Mouse (Mus musculus) heart, adult 9 months (tissue): ENCODE measurements around the gene Mapkapk2.
"Not testable (repeated sequence)": the region's sequence is repeated elsewhere in the genome, so short reads cannot be mapped to it uniquely, and the experiment has no call there.

Experiments used
- DNase-seq, 2 experiments: peaks; one replicate each; pipeline ENCODE4 v3.0.0; 2022; ENCODE audit warnings: low spot score in 2 of 2

Gene Mapkapk2

GRCm38 (mm10) chr1:131050011-131050410, 47.6 kb downstream of the Mapkapk2 start:
- no peak for DNase-seq

- DNase-seq = no peak
These were observed 48.2 kb downstream of the Mapkapk2 start for GRCm38 (mm10) chr1:131049361-131049806.

GRCm38 (mm10) chr1:131048946-131049345, 48.7 kb downstream of the Mapkapk2 start:
- no peak for DNase-seq

GRCm38 (mm10) chr1:131048121-131048863, 49.3 kb downstream of the Mapkapk2 start:
- DNase-seq = no peak

- DNase-seq = no peak
These were observed 51.0 kb downstream of the Mapkapk2 start for GRCm38 (mm10) chr1:131046607-131047006.

GRCm38 (mm10) chr1:131045723-131046355, 51.8 kb downstream of the Mapkapk2 start:
- DNase-seq = no peak

GRCm38 (mm10) chr1:131043636-131044035, 54.0 kb downstream of the Mapkapk2 start:
- DNase-seq = no peak

- DNase-seq = no peak
These were observed 54.9 kb downstream of the Mapkapk2 start for GRCm38 (mm10) chr1:131042721-131043120.

GRCm38 (mm10) chr1:131042263-131042662, 55.4 kb downstream of the Mapkapk2 start:
- DNase-seq = no peak

- DNase-seq = no peak
These were observed 58.1 kb downstream of the Mapkapk2 start for GRCm38 (mm10) chr1:131039479-131039878.

- DNase-seq = no peak
These were observed 59.1 kb downstream of the Mapkapk2 start for GRCm38 (mm10) chr1:131038415-131039017.

GRCm38 (mm10) chr1:131038001-131038400, 59.6 kb downstream of the Mapkapk2 start:
- no peak for DNase-seq

GRCm38 (mm10) chr1:131031267-131031666, 66.4 kb downstream of the Mapkapk2 start:
- DNase-seq = no peak

- DNase-seq = no peak
These were observed 67.4 kb downstream of the Mapkapk2 start for GRCm38 (mm10) chr1:131030261-131030660.

- no peak for DNase-seq
These were observed 68.4 kb downstream of the Mapkapk2 start for GRCm38 (mm10) chr1:131029215-131029614.

- no peak for DNase-seq
These were observed 71.8 kb downstream of the Mapkapk2 start for GRCm38 (mm10) chr1:131025843-131026190.

- no peak for DNase-seq
These were observed 72.5 kb downstream of the Mapkapk2 start for GRCm38 (mm10) chr1:131024900-131025842.

- DNase-seq = not testable (repeated sequence)
These were observed 74.3 kb downstream of the Mapkapk2 start for GRCm38 (mm10) chr1:131023250-131023858.

GRCm38 (mm10) chr1:131022591-131023249, 74.9 kb downstream of the Mapkapk2 start:
- no peak for DNase-seq

GRCm38 (mm10) chr1:131021900-131022590, 75.6 kb downstream of the Mapkapk2 start:
- DNase-seq = no peak
